Mouse (Mus musculus) colon, adult 2 months (tissue): Measurements from ENCODE around the gene Pik3cb. TPM values are rescaled to one million over a fixed set of nuclear protein-coding genes. Genes with fewer than 3 reads are reported as not detected.

ENCODE experiments used
- polyA plus RNA-seq: library from polyadenylated mRNA; depleted of rRNA; stranded (reverse); fragments of >200 nt; gene quantifications from 2 replicates; pipeline ENCODE4 v1.2.3, GENCODE M21; 2012; rRNA removed

Pik3cb gene
- polyA plus RNA-seq, result 1.4 and 2.1 TPM in 2 replicates

DNA sequence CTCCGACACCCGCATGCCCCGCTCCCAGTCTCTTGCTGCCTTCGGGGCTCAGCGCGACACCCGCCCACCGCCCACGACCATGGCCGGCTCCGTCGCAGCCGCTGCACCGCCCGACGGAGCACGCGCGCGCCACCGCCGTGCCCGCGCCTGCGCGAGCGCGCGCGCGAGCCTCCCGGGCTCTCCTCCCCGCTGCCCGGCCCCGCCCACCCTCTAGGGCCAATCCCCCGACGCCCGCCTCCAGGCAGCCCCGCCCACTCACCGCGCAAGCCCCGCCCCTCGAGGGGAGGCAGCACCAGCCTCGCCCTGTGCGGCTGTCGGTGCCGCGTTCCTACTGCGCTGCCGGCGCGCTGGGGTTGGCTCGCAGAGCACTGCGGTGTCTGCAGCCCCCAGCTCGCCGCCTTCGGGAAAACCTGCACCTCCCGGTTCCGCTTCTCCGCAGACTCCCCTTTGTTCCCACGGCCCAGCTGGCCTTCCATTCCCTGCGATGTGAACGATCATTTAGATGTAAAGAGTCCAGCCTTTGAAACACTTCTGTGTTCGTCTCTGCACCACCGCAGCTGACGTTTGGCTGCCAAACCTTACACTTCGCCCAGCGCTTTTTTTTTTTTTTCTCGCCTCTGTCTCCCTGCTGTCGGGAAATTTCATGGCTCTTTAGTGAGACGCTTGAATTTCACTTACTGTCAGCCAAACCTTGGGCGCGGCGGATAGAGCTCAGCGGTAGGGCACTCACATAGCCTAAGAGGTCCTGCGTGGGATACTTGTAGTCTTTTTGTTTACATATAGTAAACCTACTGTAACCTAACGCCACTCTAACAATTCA is at the start of gene Pik3cb:
TSS of gene Pik3cb (minus strand) at position 559 of the 820 bp plus-strand sequence.

GRCm38 (mm10) chr9:99035575-99035974 is 104.8 kb downstream of the Pik3cb start, which contains the start of gene Gm1123:
Gene Gm1123, minus strand, starts transcription at chr9:99035715.

Other genes starting within 250 kb of the Pik3cb start
- not detected in 2 replicates for gene 7420426K07Rik, start 237.5 kb downstream of the Pik3cb start, polyA plus RNA-seq
- not detected in 2 replicates for gene Foxl2, start 185.3 kb downstream of the Pik3cb start, polyA plus RNA-seq
- 2.5 and 2.7 TPM in 2 replicates for gene Faim, start 154.2 kb downstream of the Pik3cb start, polyA plus RNA-seq
- gene Gm1123, start 104.9 kb downstream of the Pik3cb start, polyA plus RNA-seq, result 91.2 and 108 TPM in 2 replicates
- not detected in 2 replicates for gene Faiml, start 96.6 kb upstream of the Pik3cb start, polyA plus RNA-seq
- gene Cep70, start 102.7 kb upstream of the Pik3cb start, polyA plus RNA-seq, result 0.74 and 0.76 TPM in 2 replicates
- 0.36 and 0.41 TPM in 2 replicates for gene Esyt3, start 217.9 kb upstream of the Pik3cb start, polyA plus RNA-seq